Mouse (Mus musculus) lung, embryonic 14.5 days (tissue): Measurements from ENCODE around the gene Tmem19. TPM values are rescaled to one million over a fixed set of nuclear protein-coding genes. Genes with fewer than 3 reads are reported as not detected.

Experiments used
- ATAC-seq: fragments of 200-750 bp; cut with Nextera tagmentation; 2 replicates; pipeline ENCODE4 v1.8.0; 2017; ENCODE audit warnings: mild to moderate bottlenecking, moderate TSS enrichment, moderate library complexity; ENCODE audit not compliant: insufficient read depth
- DNase-seq: peaks from one replicate; pipeline ENCODE4 v3.0.0-alpha.2; 2015
- H3K27ac ChIP-seq: fragments of 300-500 bp; sonication (generic); 2 replicates; pipeline ENCODE4 v1.5.1; 2014; ENCODE audit warnings: low read depth, mild to moderate bottlenecking, moderate library complexity
- H3K27me3 ChIP-seq: fragments of 300-500 bp; sonication (generic); 2 replicates; pipeline ENCODE4 v1.6.1; 2014; ENCODE audit warnings: low read length, control low read depth; ENCODE audit not compliant: insufficient read depth
- H3K36me3 ChIP-seq: fragments of 300-500 bp; sonication (generic); 2 replicates; pipeline ENCODE4 v1.6.1; 2014; ENCODE audit warnings: control low read depth; ENCODE audit not compliant: insufficient read depth
- H3K4me1 ChIP-seq: fragments of 300-500 bp; sonication (generic); 2 replicates; pipeline ENCODE4 v1.6.1; 2014; ENCODE audit warnings: antibody characterized with exemption, control low read depth; ENCODE audit not compliant: insufficient read depth
- H3K4me2 ChIP-seq: fragments of 300-500 bp; sonication (generic); 2 replicates; pipeline ENCODE4 v1.6.1; 2014; ENCODE audit warnings: mild to moderate bottlenecking
- H3K4me3 ChIP-seq: fragments of 300-500 bp; sonication (generic); 2 replicates; pipeline ENCODE4 v1.5.1; 2014; ENCODE audit warnings: low read depth, low read length
- H3K9ac ChIP-seq: fragments of 300-500 bp; sonication (generic); 2 replicates; pipeline ENCODE4 v1.6.1; 2014
- H3K9me3 ChIP-seq: fragments of 300-500 bp; sonication (generic); 2 replicates; pipeline ENCODE4 v1.6.1; 2016; ENCODE audit warnings: low read depth, low read length, control low read depth
- CTCF ChIP-seq: IDR thresholded peaks from 2 replicates; pipeline ENCODE4 v1.5.1; 2016; ENCODE audit warnings: antibody characterized with exemption, low read depth
- WGBS: fragments of 180-500 bp; shearing (Covaris S2); extraction: QIAGEN DNeasy Blood & Tissue Kit; methylation state at CpG from one replicate; pipeline ENCODE4 v1.1.7; 2014; 5-methylcytosine and 5-hydroxymethylcytosine counted together
- polyA plus RNA-seq: library from polyadenylated mRNA; unstranded; fragments of >200 nt; fragmentation: Nextera tagmentation; extraction: Ambion mirVana; gene quantifications from 2 replicates; pipeline ENCODE4 v1.2.1, GENCODE M21; 2014

Tmem19 gene
- polyA plus RNA-seq, 1 experiment from 2014 or later, result 30.1 TPM

- TF ChIP-seq CTCF, result peak; percentile 77
- WGBS, result under 1% methylated on average over 65 of the region's 65 CpGs
- H3K4me1 ChIP-seq, result peaks cover 8% of the 10 kb centered on the region
- DNase-seq, result peak; percentile 99
- peak within 1 kb of the TSS; percentile 70 for H3K4me2 ChIP-seq
- H3K9ac ChIP-seq, result peak within 1 kb of the TSS; percentile 95
- peaks cover 20% of the 10 kb centered on the region for H3K36me3 ChIP-seq
- H3K9me3 ChIP-seq, result no peaks in the 10 kb centered on the region
- peak within 1 kb of the TSS; percentile 98 for H3K27ac ChIP-seq
- peak; percentile 99 for ATAC-seq
- peak within 1 kb of the TSS; percentile 91 for H3K4me3 ChIP-seq
- no peaks in the 10 kb centered on the region for H3K27me3 ChIP-seq
Measured at GRCm38 (mm10) chr10:115384221-115385017, 22.1 kb upstream of the Tmem19 start, which contains the start of the genes Thap2 and Zfc3h1. Gene Thap2 (minus strand): TSS chr10:115384443. Gene Zfc3h1 (plus strand): TSS chr10:115384959.

GRCm38 (mm10) chr10:115383644-115384220 lies 21.4 kb upstream of the Tmem19 start:
- Histone ChIP-seq H3K4me3 (peak overlapping the region; percentile 91), H3K9me3 (no peaks in the 10 kb centered on the region), H3K27me3 (no peaks in the 10 kb centered on the region), H3K9ac (peak overlapping the region; percentile 69), H3K4me1 (peaks cover 8% of the 10 kb centered on the region), H3K27ac (peak overlapping the region; percentile 98), H3K4me2 (peak overlapping the region; percentile 70), H3K36me3 (peaks cover 15% of the 10 kb centered on the region; the same call in 1 of the 2 replicates)
- WGBS, result 1% methylated on average over 15 of the region's 15 CpGs
- no peak; the same call in 1 of the 2 replicates for ATAC-seq
- no peak for TF ChIP-seq CTCF
- DNase-seq, result peak; percentile 51

DNA sequence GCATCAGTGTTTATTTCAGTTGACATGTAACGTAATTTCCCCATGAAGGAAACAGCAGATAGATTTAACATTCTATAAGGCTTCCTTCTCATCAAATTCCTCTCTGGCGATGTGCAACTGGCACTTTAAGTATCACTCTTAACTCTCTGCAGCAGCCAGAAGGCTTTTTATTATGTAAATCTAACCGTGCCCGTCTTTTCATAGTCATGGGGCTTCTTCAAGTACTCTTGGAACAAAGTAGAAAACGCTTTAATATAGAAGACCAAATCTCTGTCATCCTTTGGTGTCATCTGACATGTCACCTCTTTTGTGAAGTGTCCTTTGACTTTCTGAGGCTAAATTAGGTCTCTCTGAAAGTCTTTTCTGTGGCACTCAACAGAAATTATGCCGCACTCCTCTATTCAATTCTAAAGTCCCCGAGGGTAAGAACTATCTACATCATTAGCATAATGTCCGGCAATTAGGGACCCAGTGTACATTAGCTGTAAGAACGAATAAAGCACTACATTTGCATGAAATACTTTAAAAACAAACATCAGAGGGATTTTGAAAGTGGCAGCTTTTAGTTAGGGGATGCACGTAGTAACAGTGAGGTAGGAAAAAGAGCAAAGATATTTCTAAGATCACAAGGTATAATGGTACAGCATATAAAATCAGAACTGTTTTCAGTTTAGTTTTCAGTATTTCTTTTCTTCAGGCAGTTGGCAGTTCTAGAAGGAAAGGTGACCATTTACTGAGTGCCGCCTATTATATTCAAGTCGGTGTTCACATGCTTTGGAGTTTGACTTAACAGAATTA lies 20.7 kb upstream of the Tmem19 start:
- 25% methylated on average over 12 of the region's 12 CpGs for WGBS
- H3K27ac ChIP-seq, result peak overlapping the region; percentile 98; the same call in 1 of the 2 replicates

GRCm38 (mm10) chr10:115381506-115382084 lies 19.3 kb upstream of the Tmem19 start:
- WGBS, result 68% methylated on average over 2 of the region's 2 CpGs
- peaks cover 8% of the 10 kb centered on the region; the same call in 1 of the 2 replicates for H3K4me1 ChIP-seq
- H3K9ac ChIP-seq, result no peak overlapping the region
- TF ChIP-seq CTCF, result no peak
- H3K4me2 ChIP-seq, result no peak overlapping the region
- ATAC-seq, result no peak
- no peaks in the 10 kb centered on the region for H3K9me3 ChIP-seq
- H3K36me3 ChIP-seq, result peaks cover 9% of the 10 kb centered on the region; the same call in 1 of the 2 replicates
- H3K27me3 ChIP-seq, result no peaks in the 10 kb centered on the region
- DNase-seq, result no peak
- no peak overlapping the region for H3K27ac ChIP-seq
- H3K4me3 ChIP-seq, result no peak overlapping the region

More for the DNA sequence above, 20.7 kb upstream of the Tmem19 start:
- TF ChIP-seq CTCF, result no peak
- peak overlapping the region; percentile 69 for H3K9ac ChIP-seq
- peaks cover 8% of the 10 kb centered on the region for H3K4me1 ChIP-seq
- no peaks in the 10 kb centered on the region for H3K27me3 ChIP-seq
- peak overlapping the region; percentile 91 for H3K4me3 ChIP-seq
- no peak for ATAC-seq
- peaks cover 12% of the 10 kb centered on the region; the same call in 1 of the 2 replicates for H3K36me3 ChIP-seq
- no peaks in the 10 kb centered on the region for H3K9me3 ChIP-seq
- peak; percentile 15 for DNase-seq
- peak overlapping the region; percentile 70 for H3K4me2 ChIP-seq

- Histone ChIP-seq H3K9ac (peak overlapping the region; percentile 60), H3K4me2 (peak overlapping the region; percentile 88), H3K4me3 (peak overlapping the region; percentile 51), H3K27ac (peak overlapping the region; percentile 96; the same call in 1 of the 2 replicates), H3K36me3 (no peaks in the 10 kb centered on the region), H3K9me3 (no peaks in the 10 kb centered on the region), H3K27me3 (no peaks in the 10 kb centered on the region), H3K4me1 (0 out of 2 replicates have a peak, but pooled peaks cover 4% of the 10 kb centered on the region)
- DNase-seq (no peak), ATAC-seq (no peak)
- TF ChIP-seq CTCF, result no peak
- WGBS, result 78% methylated on average over 4 of the region's 4 CpGs
Measured at GRCm38 (mm10) chr10:115363151-115363550, 850 bp upstream of the Tmem19 start.

DNA sequence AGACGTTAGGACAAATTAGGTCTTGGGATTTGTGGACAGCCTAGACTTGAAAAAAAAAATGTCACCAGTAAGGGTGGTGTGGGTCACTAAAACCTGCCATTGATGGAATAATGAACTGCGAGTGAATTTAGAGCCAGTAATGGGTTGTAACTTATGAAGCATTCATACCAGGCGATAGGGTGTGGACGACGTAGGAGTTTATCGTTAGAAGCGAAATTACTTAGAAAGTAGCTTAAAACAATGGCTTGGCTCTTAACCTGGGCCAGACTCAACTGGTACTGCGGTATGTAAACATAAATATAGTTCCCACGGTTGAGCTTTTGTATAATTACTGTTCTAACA lies 293 bp upstream of the Tmem19 start:
- Histone ChIP-seq H3K27ac (peak overlapping the region; percentile 96), H3K9me3 (no peaks in the 10 kb centered on the region), H3K9ac (peak overlapping the region; percentile 60), H3K27me3 (no peaks in the 10 kb centered on the region), H3K4me2 (peak overlapping the region; percentile 88), H3K4me1 (0 out of 2 replicates have a peak, but pooled peaks cover 4% of the 10 kb centered on the region), H3K36me3 (no peaks in the 10 kb centered on the region), H3K4me3 (peak overlapping the region; percentile 51)
- no peak for TF ChIP-seq CTCF
- 4% methylated on average over 9 of the region's 9 CpGs for WGBS
- ATAC-seq, result peak; percentile 22
- no peak for DNase-seq
